Mouse (Mus musculus): ENCODE measurements around the gene Dennd2c.

GRCm38 (mm10) chr3:103123636-103124035 is 21.2 kb downstream of the Dennd2c start:
- no peak for TF ChIP-seq CTCF (IDR thresholded peaks at IDR 0.05; ENCODE audit: extremely low read depth, insufficient read length, insufficient replicate concordance, low read depth, low read length)
- TF ChIP-seq POLR2A (IDR thresholded peaks at IDR 0.05; ENCODE audit: low read depth, low read length) = no peak

Data from small intestine, adult 2 months (tissue).